In genomic region chr3:107287346-107287745, GRCm38 (mm10) we compare ENCODE assay signal across 50 mouse cellular contexts. TPM values are rescaled to one million over a fixed set of nuclear protein-coding genes. Genes with fewer than 3 reads are reported as not detected.
"Had no signal": no experiment of that assay in that cellular context is flagged by ENCODE, and none has a peak within 500 bp of the region (broad histone marks: within the 10 kb centered on the region; RNA-seq: fewer than 3 reads in every experiment).

No protein-coding gene starts in this region.

- H3K9me3 ChIP-seq: heart, embryonic 10.5 days; heart, embryonic 12.5 days; heart, embryonic 13.5 days; heart, embryonic 15.5 days; hindbrain, embryonic 10.5 days; hindbrain, embryonic 12.5 days; hindbrain, embryonic 13.5 days; hindbrain, embryonic 15.5 days; intestine, embryonic 15.5 days; kidney, embryonic 15.5 days had no signal

- H3K9ac ChIP-seq: heart, embryonic 12.5 days; heart, embryonic 13.5 days; heart, embryonic 15.5 days; hindbrain, embryonic 12.5 days; hindbrain, embryonic 13.5 days; hindbrain, embryonic 14.5 days; hindbrain, embryonic 15.5 days; intestine, embryonic 15.5 days; kidney, embryonic 15.5 days had no signal

- H3K27ac ChIP-seq: heart, embryonic 10.5 days; heart, embryonic 13.5 days; heart, embryonic 15.5 days; hindbrain, embryonic 10.5 days; hindbrain, embryonic 12.5 days; hindbrain, embryonic 13.5 days; hindbrain, embryonic 14.5 days; hindbrain, embryonic 15.5 days; hindbrain, postnatal 0 days; intestine, embryonic 15.5 days; kidney, embryonic 15.5 days; kidney, postnatal 0 days; layer of hippocampus, adult 2 months had no signal

- ATAC-seq: hindbrain, embryonic 16.5 days; hindbrain, postnatal 0 days; inflammation-experienced regulatory T-cells, adult 6 months; intestine, embryonic 15.5 days; intestine, embryonic 16.5 days; intestine, postnatal 0 days had no signal

- H3K4me3 ChIP-seq: heart, embryonic 10.5 days; heart, embryonic 12.5 days; heart, embryonic 13.5 days; heart, embryonic 15.5 days; hindbrain, embryonic 10.5 days; hindbrain, embryonic 12.5 days; hindbrain, embryonic 13.5 days; hindbrain, embryonic 15.5 days; intestine, embryonic 15.5 days; kidney, embryonic 15.5 days; layer of hippocampus, adult 2 months had no signal

- H3K4me2 ChIP-seq: heart, embryonic 11.5 days; heart, embryonic 12.5 days; heart, embryonic 13.5 days; heart, embryonic 15.5 days; hindbrain, embryonic 12.5 days; hindbrain, embryonic 13.5 days; hindbrain, embryonic 14.5 days; hindbrain, embryonic 15.5 days; intestine, embryonic 15.5 days; kidney, embryonic 15.5 days had no signal

- DNase-seq: heart, postnatal 10 days; heart, postnatal 14 days; heart, postnatal 4 days; kidney, adult 11 months; kidney, adult 18-20 months; kidney, adult 2 months; kidney, adult 8-10 months; kidney, adult 9 months; kidney, postnatal 10 days; kidney, postnatal 14 days; kidney, postnatal 25 days; kidney, postnatal 36 days; kidney, postnatal 4 days; layer of hippocampus, adult 9-11 months; layer of hippocampus, postnatal 36 days had no signal

- H3K4me1 ChIP-seq: hindbrain, embryonic 10.5 days; hindbrain, embryonic 12.5 days; hindbrain, embryonic 13.5 days; hindbrain, embryonic 15.5 days had no signal

- H3K27me3 ChIP-seq: heart, embryonic 12.5 days; heart, embryonic 13.5 days; heart, embryonic 15.5 days; hindbrain, embryonic 12.5 days; hindbrain, embryonic 13.5 days; hindbrain, embryonic 15.5 days; intestine, embryonic 15.5 days; kidney, embryonic 15.5 days had no signal

RNA-seq across cellular contexts. Expression of gene Slc16a4, which starts 3.7 kb away (rescaled TPM):
- total RNA-seq: hematopoietic stem cell, adult 5-6 weeks had no signal

RNA-seq across cellular contexts. Expression of gene Prok1, which starts 47.8 kb away (rescaled TPM):
- total RNA-seq: heart, postnatal 10 days; heart, postnatal 14 days; heart, postnatal 25 days; hematopoietic stem cell, adult 5-6 weeks; layer of hippocampus, adult 2 months; layer of hippocampus, postnatal 10 days; layer of hippocampus, postnatal 14 days; layer of hippocampus, postnatal 36 days had no signal
- polyA plus RNA-seq: heart, embryonic 10.5 days; heart, embryonic 11.5 days; heart, embryonic 12.5 days; heart, embryonic 13.5 days; heart, embryonic 14.5 days; heart, embryonic 15.5 days; heart, embryonic 16.5 days; heart, postnatal 0 days; hindbrain, embryonic 11.5 days; hindbrain, embryonic 12.5 days; hindbrain, embryonic 15.5 days; intestine, embryonic 14.5 days; intestine, embryonic 15.5 days; intestine, postnatal 0 days; kidney, embryonic 14.5 days; kidney, embryonic 15.5 days had no signal

RNA-seq across cellular contexts. Expression of gene A630076J17Rik, which starts 56.9 kb away (rescaled TPM):
- total RNA-seq: heart, postnatal 10 days; heart, postnatal 14 days; heart, postnatal 25 days; heart, postnatal 4 days; hematopoietic stem cell, adult 5-6 weeks; hindbrain, postnatal 0 days; layer of hippocampus, adult 18-20 months; layer of hippocampus, adult 2 months; layer of hippocampus, adult 8-10 months; layer of hippocampus, postnatal 10 days; layer of hippocampus, postnatal 14 days; layer of hippocampus, postnatal 25 days; layer of hippocampus, postnatal 36 days; left cerebral cortex, adult 18-20 months had no signal
- polyA plus RNA-seq: heart, embryonic 10.5 days; heart, embryonic 11.5 days; heart, embryonic 12.5 days; heart, embryonic 13.5 days; hindbrain, embryonic 10.5 days; hindbrain, embryonic 11.5 days; hindbrain, embryonic 12.5 days; hindbrain, embryonic 13.5 days; hindbrain, embryonic 14.5 days; hindbrain, embryonic 16.5 days; hindbrain, postnatal 0 days; intestine, embryonic 14.5 days; intestine, embryonic 15.5 days; intestine, embryonic 16.5 days; kidney, adult 2 months; kidney, embryonic 14.5 days; kidney, embryonic 15.5 days; kidney, embryonic 16.5 days; kidney, postnatal 0 days; large intestine, adult 2 months had no signal
